Mouse (Mus musculus) lung, embryonic 14.5 days (tissue): ENCODE data around the gene Mthfsd. TPM values are rescaled to one million over a fixed set of nuclear protein-coding genes. Genes with fewer than 3 reads are reported as not detected.

Experiments used
- ATAC-seq: fragments of 200-750 bp; cut with Nextera tagmentation; 2 replicates; pipeline ENCODE4 v1.8.0; 2017; ENCODE audit warnings: mild to moderate bottlenecking, moderate TSS enrichment, moderate library complexity; ENCODE audit not compliant: insufficient read depth
- DNase-seq: peaks from one replicate; pipeline ENCODE4 v3.0.0-alpha.2; 2015
- H3K27ac ChIP-seq: fragments of 300-500 bp; sonication (generic); 2 replicates; pipeline ENCODE4 v1.5.1; 2014; ENCODE audit warnings: low read depth, mild to moderate bottlenecking, moderate library complexity
- H3K27me3 ChIP-seq: fragments of 300-500 bp; sonication (generic); 2 replicates; pipeline ENCODE4 v1.6.1; 2014; ENCODE audit warnings: low read length, control low read depth; ENCODE audit not compliant: insufficient read depth
- H3K36me3 ChIP-seq: fragments of 300-500 bp; sonication (generic); 2 replicates; pipeline ENCODE4 v1.6.1; 2014; ENCODE audit warnings: control low read depth; ENCODE audit not compliant: insufficient read depth
- H3K4me1 ChIP-seq: fragments of 300-500 bp; sonication (generic); 2 replicates; pipeline ENCODE4 v1.6.1; 2014; ENCODE audit warnings: antibody characterized with exemption, control low read depth; ENCODE audit not compliant: insufficient read depth
- H3K4me2 ChIP-seq: fragments of 300-500 bp; sonication (generic); 2 replicates; pipeline ENCODE4 v1.6.1; 2014; ENCODE audit warnings: mild to moderate bottlenecking
- H3K4me3 ChIP-seq: fragments of 300-500 bp; sonication (generic); 2 replicates; pipeline ENCODE4 v1.5.1; 2014; ENCODE audit warnings: low read depth, low read length
- H3K9ac ChIP-seq: fragments of 300-500 bp; sonication (generic); 2 replicates; pipeline ENCODE4 v1.6.1; 2014
- H3K9me3 ChIP-seq: fragments of 300-500 bp; sonication (generic); 2 replicates; pipeline ENCODE4 v1.6.1; 2016; ENCODE audit warnings: low read depth, low read length, control low read depth
- CTCF ChIP-seq: IDR thresholded peaks from 2 replicates; pipeline ENCODE4 v1.5.1; 2016; ENCODE audit warnings: antibody characterized with exemption, low read depth
- WGBS: fragments of 180-500 bp; shearing (Covaris S2); extraction: QIAGEN DNeasy Blood & Tissue Kit; methylation state at CpG from one replicate; pipeline ENCODE4 v1.1.7; 2014; 5-methylcytosine and 5-hydroxymethylcytosine counted together
- polyA plus RNA-seq: library from polyadenylated mRNA; unstranded; fragments of >200 nt; fragmentation: Nextera tagmentation; extraction: Ambion mirVana; gene quantifications from 2 replicates; pipeline ENCODE4 v1.2.1, GENCODE M21; 2014

Mthfsd gene
- polyA plus RNA-seq, 1 experiment from 2014 or later = 63.1 TPM

DNA sequence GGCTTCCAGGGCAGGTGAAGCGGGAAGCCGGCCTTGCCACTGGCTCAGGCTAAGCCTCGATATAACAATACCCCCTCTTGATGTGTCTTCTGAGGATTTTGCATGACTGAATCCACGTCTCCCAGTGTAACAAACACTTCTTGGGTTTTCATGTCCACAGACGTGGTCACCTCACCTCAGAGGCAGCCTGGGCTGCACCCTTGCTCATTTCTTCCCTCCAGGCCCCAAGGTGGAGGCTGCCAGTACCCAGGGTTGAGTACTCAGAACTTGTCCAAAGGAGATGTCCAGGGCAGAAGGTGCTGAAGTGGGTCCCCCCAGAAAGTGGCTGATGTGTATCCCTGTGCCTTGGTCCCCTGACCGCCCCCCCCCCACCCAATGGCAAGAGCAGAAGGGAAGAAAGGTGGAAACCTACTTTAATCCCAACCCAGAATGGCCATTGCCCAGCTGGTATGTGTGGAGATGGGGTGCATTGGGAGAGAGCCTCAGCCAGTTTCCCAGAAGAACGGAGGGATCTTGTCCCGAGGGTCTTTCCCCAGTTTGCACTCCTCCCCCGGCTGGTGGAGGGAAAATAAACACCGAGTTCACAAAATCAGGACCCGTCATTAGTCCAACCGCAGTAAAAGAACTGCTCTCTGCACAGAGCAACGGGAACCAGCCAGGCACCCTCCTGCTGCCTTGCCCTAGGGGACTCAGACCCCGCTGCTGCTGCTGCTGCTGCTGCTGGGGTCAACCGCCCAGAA lies 33.9 kb downstream of the Mthfsd start:
- TF ChIP-seq CTCF = no peak
- Histone ChIP-seq H3K27me3 (peaks cover 67% of the 10 kb centered on the region), H3K27ac (peak overlapping the region; percentile 68; the same call in 1 of the 2 replicates), H3K4me3 (peak overlapping the region; percentile 29), H3K4me2 (peak overlapping the region; percentile 69), H3K9ac (peak overlapping the region; percentile 42), H3K9me3 (no peaks in the 10 kb centered on the region), H3K4me1 (peaks cover 3% of the 10 kb centered on the region; the same call in 1 of the 2 replicates), H3K36me3 (peaks cover 28% of the 10 kb centered on the region)
- ATAC-seq = no peak
- DNase-seq = no peak
- 17% methylated on average over 15 of the region's 15 CpGs for WGBS

GRCm38 (mm10) chr8:121073174-121074107 lies 34.8 kb downstream of the Mthfsd start:
- Histone ChIP-seq H3K4me1 (peaks cover 3% of the 10 kb centered on the region; the same call in 1 of the 2 replicates), H3K9ac (peak overlapping the region; percentile 42)
- peak; percentile 68 for DNase-seq

GRCm38 (mm10) chr8:121072406-121073130 lies 35.6 kb downstream of the Mthfsd start:
- DNase-seq = no peak
- Histone ChIP-seq H3K9ac (peak overlapping the region; percentile 42), H3K36me3 (peaks cover 26% of the 10 kb centered on the region), H3K4me1 (peaks cover 3% of the 10 kb centered on the region; the same call in 1 of the 2 replicates), H3K4me2 (peak overlapping the region; percentile 69), H3K4me3 (peak overlapping the region; percentile 29; the same call in 1 of the 2 replicates), H3K27me3 (peaks cover 55% of the 10 kb centered on the region), H3K9me3 (no peaks in the 10 kb centered on the region), H3K27ac (peak overlapping the region; percentile 68; the same call in 1 of the 2 replicates)
- no peak for ATAC-seq
- 37% methylated on average over 11 of the region's 11 CpGs for WGBS
- no peak for TF ChIP-seq CTCF

More at GRCm38 (mm10) chr8:121073174-121074107, 34.8 kb downstream of the Mthfsd start:
- Histone ChIP-seq H3K36me3 (peaks cover 24% of the 10 kb centered on the region), H3K4me3 (peak overlapping the region; percentile 29), H3K4me2 (peak overlapping the region; percentile 69), H3K27me3 (peaks cover 62% of the 10 kb centered on the region), H3K9me3 (no peaks in the 10 kb centered on the region), H3K27ac (peak overlapping the region; percentile 68; the same call in 1 of the 2 replicates)
- no peak for TF ChIP-seq CTCF
- ATAC-seq = peak; percentile 32; the same call in 1 of the 2 replicates
- WGBS = 6% methylated on average over 48 of the region's 48 CpGs

DNA sequence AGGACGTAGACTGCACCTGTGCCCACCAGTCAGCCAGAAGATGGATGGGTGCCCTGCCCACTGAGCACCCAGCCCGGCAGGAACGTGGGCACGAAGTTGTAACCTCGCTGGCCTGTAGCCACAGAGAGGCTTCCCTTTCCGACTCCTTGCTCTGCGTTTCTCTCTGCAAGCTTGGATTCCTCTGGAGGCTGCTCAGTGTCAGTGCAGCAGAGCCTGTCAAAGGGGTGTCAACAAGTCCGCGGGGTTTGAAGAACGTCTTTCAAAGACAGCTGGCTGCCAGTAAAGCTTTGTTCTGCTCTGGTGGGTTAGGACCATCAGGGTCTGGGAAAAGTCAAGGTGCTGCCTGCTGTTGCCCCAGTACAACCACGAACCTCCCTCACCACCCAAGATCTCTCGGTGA lies 36.7 kb downstream of the Mthfsd start:
- H3K9me3 ChIP-seq = no peaks in the 10 kb centered on the region
- peaks cover 51% of the 10 kb centered on the region for H3K27me3 ChIP-seq
- no peak overlapping the region for H3K4me3 ChIP-seq
- peaks cover 3% of the 10 kb centered on the region; the same call in 1 of the 2 replicates for H3K4me1 ChIP-seq
- no peak overlapping the region for H3K4me2 ChIP-seq
- peak; percentile 64 for TF ChIP-seq CTCF
- 10% methylated on average over 12 of the region's 12 CpGs for WGBS
- ATAC-seq = no peak
- H3K36me3 ChIP-seq = peaks cover 23% of the 10 kb centered on the region; the same call in 1 of the 2 replicates
- no peak overlapping the region for H3K9ac ChIP-seq
- DNase-seq = peak; percentile 70
- no peak overlapping the region for H3K27ac ChIP-seq

GRCm38 (mm10) chr8:121063649-121064048 lies 44.5 kb downstream of the Mthfsd start:
- Histone ChIP-seq H3K9me3 (no peaks in the 10 kb centered on the region), H3K36me3 (peaks cover 76% of the 10 kb centered on the region), H3K9ac (no peak overlapping the region), H3K27me3 (no peaks in the 10 kb centered on the region), H3K4me1 (no peaks in the 10 kb centered on the region), H3K27ac (no peak overlapping the region), H3K4me3 (no peak overlapping the region), H3K4me2 (no peak overlapping the region)
- 62% methylated on average over 13 of the region's 13 CpGs for WGBS
- no peak for ATAC-seq
- TF ChIP-seq CTCF = no peak
- no peak for DNase-seq

DNA sequence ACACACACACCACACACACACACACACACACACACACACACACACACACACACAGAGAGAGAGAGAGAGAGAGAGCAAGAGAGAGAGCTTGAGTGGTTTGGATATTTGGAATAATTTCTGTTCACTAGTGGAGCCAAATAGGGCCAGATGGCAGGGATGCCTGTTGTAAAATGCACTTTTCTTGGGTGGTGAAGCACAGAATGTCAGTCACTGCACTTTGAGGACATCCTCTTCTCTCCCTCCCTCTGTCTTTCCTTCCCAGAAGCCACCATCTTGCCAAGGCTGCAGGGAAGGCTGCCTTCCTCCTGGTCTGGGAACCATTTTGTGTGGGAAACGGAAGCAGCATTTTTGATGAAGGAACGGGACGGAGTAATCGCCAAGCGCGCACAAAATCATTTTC lies 45.7 kb downstream of the Mthfsd start:
- no peaks in the 10 kb centered on the region for H3K4me1 ChIP-seq
- H3K9me3 ChIP-seq = no peaks in the 10 kb centered on the region
- no peak overlapping the region for H3K27ac ChIP-seq
- no peak for DNase-seq
- peaks cover 82% of the 10 kb centered on the region for H3K36me3 ChIP-seq
- no peak overlapping the region for H3K4me2 ChIP-seq
- no peak overlapping the region for H3K9ac ChIP-seq
- no peak for ATAC-seq
- H3K27me3 ChIP-seq = no peaks in the 10 kb centered on the region
- no peak overlapping the region for H3K4me3 ChIP-seq
- no peak for TF ChIP-seq CTCF
- 94% methylated on average over 6 of the region's 6 CpGs for WGBS
